Mouse (Mus musculus): ENCODE results near the gene Dhcr7.

Gene Dhcr7

DNA sequence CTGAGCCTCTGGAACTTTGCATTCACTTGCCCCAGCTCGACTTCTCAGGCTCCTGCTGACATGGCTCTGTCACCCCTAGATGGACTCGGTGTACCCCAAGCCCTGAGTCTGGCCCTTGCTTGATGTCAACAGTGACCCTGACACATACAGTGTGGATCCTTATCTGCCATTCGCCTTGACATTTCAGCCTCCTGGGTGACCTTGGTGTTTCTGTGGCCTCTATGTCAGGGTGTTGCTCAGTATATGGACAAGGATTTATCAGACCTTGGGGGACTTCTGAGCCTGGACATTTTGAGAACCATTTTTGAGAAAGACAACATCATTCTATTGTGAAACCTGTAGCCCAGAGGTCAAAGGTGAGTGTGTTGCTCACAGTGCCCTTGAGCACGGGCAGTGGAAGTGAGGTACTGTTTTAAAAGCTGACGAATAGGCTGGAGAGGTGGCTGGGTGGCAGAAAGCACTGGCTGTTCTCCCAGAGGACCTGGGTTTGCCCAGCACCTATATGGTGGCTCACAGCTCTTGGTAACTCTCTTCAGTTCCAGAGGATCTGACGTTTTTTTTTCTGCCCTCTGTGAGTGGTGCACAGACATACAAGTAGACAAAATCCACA is 10.7 kb downstream of the Dhcr7 start:
- DNase-seq: no peak

DNA sequence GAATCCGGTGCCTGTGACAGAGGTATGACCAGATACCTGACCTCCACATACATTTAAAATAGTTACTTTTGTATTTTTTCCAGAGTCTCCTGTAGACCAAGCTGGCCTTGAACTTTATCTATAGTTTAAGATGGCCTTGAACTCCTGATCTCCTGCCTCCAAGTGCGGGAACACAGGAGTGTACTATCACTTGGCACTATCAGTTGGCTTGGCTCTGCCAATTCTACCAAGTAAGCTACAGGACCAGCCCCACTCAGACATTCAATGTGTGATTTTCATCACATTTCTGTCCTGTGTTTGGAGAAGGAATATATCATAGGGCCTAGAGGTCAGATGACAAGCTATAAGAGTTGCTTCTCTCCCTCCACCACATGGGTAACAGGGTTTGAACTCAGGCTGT is 11.4 kb downstream of the Dhcr7 start:
- no peak for DNase-seq

DNA sequence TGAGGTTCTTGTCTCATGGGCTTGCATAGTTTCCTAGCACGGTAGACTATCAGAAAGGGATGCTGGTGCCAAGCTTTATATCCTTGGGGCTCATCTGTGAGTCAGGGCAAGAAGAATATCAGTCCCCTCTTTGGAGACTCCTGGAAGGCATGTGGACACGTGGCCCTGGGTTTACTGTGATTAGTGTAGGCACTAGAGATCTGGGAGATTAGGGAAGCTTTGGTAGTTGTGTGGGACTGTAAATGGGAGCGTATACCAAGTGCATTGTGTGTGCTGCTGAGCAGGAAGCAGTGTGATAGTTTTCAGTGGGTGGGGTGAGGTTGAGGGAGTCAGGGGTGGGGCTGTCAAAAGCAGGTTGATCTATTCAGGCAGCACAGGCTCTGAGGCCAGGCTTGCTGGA is 12.0 kb downstream of the Dhcr7 start:
- DNase-seq: no peak

DNA sequence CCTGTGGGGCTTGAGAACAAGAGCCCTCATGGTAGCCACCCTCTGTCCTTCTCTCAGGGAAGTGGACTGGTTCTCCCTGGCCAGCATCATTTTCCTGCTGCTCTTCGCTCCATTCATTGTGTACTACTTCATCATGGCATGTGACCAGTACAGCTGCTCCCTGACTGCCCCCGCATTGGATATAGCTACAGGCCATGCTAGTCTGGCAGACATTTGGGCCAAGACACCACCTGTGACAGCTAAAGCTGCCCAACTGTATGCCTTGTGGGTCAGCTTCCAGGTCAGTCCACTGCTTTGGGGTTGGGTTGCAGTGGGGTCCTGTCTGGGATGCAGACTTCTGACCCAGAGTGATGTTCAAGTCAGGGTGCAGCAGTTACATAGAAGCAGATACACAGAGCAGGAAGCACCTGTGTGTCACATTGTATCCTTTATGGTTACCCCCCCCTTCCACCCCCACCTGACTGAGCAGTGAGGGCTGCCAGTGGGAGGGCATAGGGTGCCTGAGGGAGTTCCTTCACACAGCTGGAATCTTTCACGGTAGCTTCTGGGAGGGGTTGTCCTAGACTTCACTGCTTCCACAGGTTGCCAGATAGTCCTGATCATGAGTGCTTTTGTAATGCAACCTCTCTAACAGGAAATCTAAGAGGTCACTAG is 14.9 kb downstream of the Dhcr7 start:
- DNase-seq: no peak

DNA sequence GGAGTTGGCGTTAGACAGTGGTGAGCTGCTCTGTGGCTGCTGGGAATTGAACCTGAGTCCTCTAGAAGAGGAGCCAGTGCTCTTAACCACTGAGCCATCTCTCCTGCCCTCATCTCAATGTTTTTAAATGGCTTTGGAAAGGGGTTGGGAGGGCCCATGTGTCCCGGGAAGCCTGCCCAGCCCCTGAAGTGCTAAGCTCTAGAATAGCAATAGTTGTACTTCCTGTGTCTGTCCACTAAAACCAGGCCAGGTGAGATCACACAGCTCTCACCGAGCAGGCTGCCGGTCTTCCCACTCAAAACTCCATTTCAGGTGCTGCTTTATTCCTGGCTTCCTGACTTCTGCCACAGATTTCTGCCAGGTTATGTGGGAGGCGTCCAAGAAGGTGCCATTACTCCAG is 17.2 kb downstream of the Dhcr7 start:
- DNase-seq: no peak

DNA sequence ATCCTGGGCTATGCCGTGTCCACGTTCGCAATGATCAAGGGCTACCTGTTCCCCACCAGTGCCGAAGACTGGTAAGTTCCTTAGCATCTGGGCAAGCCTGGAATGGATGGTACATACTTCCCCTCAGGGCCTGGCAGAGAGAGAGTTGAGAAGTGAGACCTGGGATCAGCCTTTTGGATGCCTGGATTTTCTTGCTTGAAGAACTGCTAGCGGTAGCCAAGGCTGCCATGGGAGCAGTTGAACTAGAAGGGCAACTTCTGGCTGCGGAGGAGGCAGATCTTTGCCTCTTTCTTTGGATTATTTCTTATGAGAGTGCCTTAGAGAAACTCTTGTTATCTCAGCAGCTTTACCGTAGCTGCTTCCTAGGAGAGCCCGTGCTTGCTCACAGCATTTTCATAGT is 18.4 kb downstream of the Dhcr7 start:
- no peak for DNase-seq

DNA sequence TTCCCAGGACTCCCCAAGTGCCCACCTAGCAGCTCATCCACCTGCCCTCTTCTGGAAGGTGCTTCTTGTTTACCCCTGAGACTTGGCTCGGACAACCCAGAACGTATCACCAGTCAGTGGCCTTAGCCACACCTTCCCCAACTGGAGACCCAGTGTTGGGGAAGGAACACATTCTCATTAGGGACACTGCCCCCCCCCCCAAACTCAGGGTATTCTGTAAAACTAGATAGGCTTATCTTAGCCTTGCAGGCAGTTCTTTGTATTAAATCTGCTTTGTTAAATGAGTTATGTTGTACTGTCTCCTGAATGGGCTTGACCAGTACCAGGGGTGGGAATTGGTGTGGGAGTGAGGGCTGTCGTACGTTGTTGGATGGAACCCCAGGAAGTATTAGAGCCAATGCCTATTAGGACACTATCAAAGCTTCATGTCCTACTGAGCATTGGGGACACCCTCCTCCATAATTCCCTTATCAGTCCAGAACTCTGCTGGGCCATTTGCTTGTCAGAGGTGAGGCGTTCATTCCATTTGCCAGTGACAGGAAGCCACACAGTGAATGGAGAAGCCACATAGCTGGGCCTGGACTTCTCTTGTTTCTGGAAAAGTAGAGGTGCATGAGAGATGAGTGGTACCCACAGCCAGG is 25.3 kb downstream of the Dhcr7 start:
- DNase-seq: no peak

DNA sequence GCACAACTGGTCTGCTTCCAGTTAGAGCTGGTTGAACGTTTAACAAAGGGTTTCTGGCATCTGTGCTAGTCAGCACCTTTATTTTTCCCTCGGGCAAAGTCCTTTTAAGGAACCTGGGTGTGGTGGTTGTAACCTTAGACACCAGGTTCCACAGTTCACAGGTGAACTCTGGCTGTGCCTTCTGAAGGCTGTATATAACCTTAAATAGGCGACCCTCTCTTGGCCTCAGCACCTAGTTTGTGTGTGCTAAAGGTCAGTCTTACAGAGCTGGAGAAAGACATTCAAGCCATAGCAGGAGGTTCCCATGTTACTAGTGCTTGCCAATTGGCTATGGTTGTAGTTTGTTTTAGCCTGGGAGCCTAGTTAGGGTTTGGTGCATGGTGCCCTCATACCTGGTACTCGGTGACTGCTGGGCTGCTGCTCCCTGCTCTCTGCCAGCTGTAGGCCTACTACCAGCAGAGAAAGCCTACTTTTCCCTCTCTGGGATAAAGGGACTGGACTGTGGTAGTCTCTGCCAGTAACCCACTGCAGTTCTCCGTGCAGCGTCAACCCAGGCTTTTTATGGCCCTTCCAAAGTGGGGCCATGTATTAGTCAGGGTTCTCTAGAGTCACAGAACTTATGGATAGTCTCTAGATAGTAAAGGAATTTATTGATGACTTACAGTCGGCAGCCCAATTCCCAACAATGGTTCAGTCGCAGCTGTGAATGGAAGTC is 26.0 kb downstream of the Dhcr7 start:
- no peak for DNase-seq

DNA sequence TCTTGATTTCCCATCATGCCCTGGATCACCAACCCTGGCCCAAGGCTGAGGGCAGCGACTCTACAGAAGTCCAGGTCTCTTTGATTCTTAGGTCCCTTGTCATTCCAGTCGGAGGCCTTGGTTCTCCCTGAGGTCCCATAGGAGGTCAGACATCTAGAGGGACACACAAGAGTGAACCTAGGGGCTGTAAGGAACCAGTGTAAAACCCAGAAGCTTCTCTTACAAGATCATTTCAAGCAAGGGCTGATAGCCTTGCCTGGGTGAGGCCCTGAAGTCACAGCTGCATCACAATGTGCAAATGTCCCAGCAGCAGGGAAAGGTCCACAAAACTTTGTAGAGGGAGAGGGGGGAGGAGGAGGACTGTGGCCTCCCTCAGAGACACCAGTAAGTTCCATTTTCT is 43.6 kb downstream of the Dhcr7 start, which contains the start of gene Gm498:
Gene Gm498, plus strand, starts transcription at position 301 of the 400 bp plus-strand sequence.
- DNase-seq: no peak

DNA sequence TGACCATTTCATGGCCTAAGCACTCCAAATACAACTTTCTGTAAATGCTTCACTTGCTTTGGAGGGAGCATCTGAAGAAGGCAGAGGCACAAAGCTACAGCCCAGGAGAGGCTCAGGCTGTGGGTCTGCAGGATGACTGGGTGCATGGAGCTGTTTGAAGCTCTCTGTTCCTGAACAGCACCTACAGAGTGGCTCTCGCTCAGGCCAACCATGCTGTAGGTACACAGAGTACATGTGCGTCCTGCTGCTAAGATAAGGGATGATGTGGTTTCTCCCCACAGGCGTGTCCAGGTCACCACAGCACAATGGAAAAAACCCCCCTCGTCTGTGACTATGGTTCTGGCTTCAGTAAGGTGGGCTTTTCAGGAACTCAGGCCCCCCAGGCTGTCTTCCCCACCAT is 45.9 kb downstream of the Dhcr7 start:
- no peak for DNase-seq

DNA sequence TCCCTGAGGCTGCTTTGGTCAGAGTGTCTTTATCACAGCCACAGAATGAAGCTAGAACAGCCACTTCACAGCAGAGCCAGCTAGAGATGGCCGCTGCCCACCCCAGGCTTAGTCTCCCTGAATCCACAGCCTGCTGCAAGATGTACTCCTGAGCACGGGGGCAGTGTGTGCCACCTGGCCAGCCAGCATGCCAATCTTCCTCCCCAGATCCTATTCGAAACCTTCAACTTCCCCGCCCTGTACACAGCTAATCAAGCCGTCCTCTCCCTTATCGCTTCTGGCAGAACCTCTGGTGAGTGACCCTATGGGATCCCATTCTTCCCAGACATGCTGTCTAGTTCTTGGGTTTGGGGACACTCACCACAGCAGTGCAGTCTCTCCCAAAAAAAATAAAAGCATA is 60.8 kb downstream of the Dhcr7 start:
- no peak for DNase-seq

DNA sequence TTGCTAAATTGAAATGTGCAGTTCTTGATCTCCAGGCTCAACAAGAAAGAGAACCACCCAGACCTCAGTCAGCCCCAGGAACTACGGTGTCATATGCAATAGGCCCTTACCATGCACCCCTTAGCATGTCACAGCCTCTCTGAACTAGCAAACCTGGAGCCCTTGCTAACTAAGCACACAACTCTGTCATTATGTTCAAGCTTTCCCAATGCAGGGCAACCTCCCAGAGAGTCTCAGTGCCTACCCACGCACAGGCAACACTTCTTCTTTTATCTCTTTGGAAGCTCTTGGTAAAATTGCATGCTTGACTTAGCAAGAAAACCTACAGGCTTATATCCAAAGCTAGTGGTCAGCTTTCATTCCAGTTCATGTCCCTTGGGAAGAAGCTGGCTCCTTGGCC is 68.2 kb downstream of the Dhcr7 start:
- no peak for DNase-seq

DNA sequence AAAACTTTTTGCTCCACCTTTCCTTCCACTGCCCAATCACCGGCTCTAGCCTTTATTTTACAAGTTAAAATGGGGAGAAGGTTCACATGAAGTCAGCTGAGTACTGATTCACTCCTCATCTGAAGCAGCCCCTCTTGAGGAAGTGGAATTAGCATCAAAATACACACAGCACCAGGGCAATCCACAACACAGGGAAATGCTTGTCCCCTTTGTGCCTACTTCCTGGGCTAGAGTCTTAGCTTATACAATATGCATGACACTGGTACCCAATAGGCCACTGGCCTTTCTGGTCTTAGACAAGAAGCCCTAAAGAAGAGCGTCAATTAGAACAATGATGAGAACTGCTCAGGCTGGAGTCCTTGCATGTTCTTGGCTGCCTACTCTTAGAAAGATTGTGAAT is 69.4 kb downstream of the Dhcr7 start:
- DNase-seq: no peak

Measured in spleen, adult 18-20 months (tissue).